Mouse (Mus musculus): ENCODE results near the gene Sgpp2. TPM values are rescaled to one million over a fixed set of nuclear protein-coding genes. Genes with fewer than 3 reads are reported as not detected.

The Sgpp2 gene
- polyA plus RNA-seq, 1 experiment from 2014 or later: 6.2 TPM

DNA sequence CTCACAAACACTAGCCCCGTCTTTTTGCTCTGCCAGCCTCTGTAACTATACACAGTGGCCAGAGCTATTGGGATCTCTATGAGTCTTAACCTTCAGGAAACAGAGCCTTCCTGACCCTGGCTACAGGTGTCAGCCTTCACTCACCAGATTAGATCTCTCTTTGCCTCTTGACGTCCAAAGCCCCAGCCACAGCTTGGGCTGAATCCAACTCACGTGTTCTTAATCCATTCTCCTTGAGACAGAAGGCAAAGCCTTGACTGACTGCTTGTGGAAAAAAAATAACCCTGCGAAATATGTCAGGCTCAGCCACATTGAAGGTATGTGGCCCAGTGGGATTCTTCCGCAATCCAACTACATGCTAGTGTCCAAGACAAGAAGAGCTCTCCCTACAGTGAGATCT lies 57.7 kb downstream of the Sgpp2 start:
- H3K9me3 ChIP-seq (replicated peaks; ENCODE audit: control insufficient read depth, low read length): peaks cover 4% of the 10 kb centered on the region; the same call in 1 of the 2 replicates
- 58% methylated on average over 5 of the region's 5 CpGs for WGBS
- H3K9ac ChIP-seq (replicated peaks; ENCODE audit: low read length): no peak overlapping the region
- no peak overlapping the region for H3K27ac ChIP-seq (replicated peaks; ENCODE audit: low read depth, low read length)
- no peak overlapping the region for H3K4me3 ChIP-seq (ENCODE audit: low read depth, low read length)
- no peaks in the 10 kb centered on the region for H3K27me3 ChIP-seq (ENCODE audit: control insufficient read depth, insufficient read depth, low read length)
- H3K36me3 ChIP-seq (replicated peaks; ENCODE audit: control insufficient read depth, insufficient read depth, low read depth, low read length): no peaks in the 10 kb centered on the region
- ATAC-seq (replicated peaks; ENCODE audit: insufficient number of reproducible peaks, low FRiP score, low TSS enrichment, low read depth) (no peak), DNase-seq (ENCODE audit: low spot score) (no peak)
- H3K4me2 ChIP-seq (ENCODE audit: low read depth, low read length): no peak overlapping the region
- no peaks in the 10 kb centered on the region for H3K4me1 ChIP-seq (ENCODE audit: control insufficient read depth, insufficient read depth, low read length)

DNA sequence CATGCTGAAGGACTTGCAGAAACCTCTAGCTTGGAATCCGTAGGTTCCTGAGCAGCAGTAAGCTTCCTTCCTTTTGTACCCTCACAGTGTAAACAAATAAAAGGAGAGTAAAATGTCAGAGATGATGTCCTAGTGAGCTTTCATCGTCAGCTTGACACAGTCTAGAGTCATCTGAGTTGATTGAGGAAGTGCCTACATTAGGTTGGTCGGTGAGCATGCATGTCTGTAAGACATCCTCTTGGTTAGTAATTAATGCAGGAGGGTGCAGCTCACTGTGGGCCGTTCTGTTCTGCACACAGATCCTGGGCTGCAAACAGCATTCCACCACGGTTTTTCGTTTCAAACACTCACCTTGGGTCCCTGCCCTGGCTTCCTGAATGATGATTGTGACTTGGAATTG lies 60.0 kb downstream of the Sgpp2 start:
- ATAC-seq (replicated peaks; ENCODE audit: insufficient number of reproducible peaks, low FRiP score, low TSS enrichment, low read depth): no peak
- no peak overlapping the region for H3K4me2 ChIP-seq (ENCODE audit: low read depth, low read length)
- no peaks in the 10 kb centered on the region for H3K36me3 ChIP-seq (replicated peaks; ENCODE audit: control insufficient read depth, insufficient read depth, low read depth, low read length)
- H3K4me3 ChIP-seq (ENCODE audit: low read depth, low read length): no peak overlapping the region
- WGBS: 52% methylated on average over 6 of the region's 6 CpGs
- no peak for DNase-seq (ENCODE audit: low spot score)
- H3K4me1 ChIP-seq (ENCODE audit: control insufficient read depth, insufficient read depth, low read length): no peaks in the 10 kb centered on the region
- peaks cover 4% of the 10 kb centered on the region; the same call in 1 of the 2 replicates for H3K9me3 ChIP-seq (replicated peaks; ENCODE audit: control insufficient read depth, low read length)
- no peaks in the 10 kb centered on the region for H3K27me3 ChIP-seq (ENCODE audit: control insufficient read depth, insufficient read depth, low read length)
- no peak overlapping the region for H3K9ac ChIP-seq (replicated peaks; ENCODE audit: low read length)
- H3K27ac ChIP-seq (replicated peaks; ENCODE audit: low read depth, low read length): no peak overlapping the region

DNA sequence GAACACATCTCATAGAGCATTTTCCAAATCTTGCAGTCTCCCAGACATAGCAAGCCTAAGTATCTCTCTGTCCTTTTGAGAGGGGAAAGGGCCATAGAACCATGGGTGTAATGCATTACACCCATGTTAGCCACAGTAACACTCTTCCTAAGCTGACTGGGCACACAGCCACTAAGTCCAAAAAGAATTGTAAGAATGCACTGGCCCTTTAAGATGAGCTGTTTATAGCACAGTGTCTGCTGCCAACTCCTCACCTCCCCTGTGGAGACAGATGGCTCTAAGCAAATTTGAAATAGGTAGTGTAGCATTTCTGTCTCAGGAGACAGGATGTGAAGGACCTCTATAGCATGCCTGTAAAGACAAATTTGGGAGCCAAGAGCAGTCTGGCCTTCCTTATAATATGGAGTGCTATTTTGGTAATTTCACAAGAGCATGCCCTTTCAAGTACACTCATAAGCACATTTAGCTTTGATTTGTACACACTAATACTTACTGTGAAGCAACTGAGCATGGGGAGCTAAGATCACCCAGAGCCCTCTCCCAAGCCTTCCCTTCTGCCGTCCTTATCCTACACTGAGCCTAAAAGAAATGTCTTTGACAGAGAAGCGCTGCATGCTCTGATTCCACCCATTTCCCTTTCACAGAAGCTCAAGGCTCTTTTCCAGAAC lies 61.6 kb downstream of the Sgpp2 start:
- ATAC-seq (replicated peaks; ENCODE audit: insufficient number of reproducible peaks, low FRiP score, low TSS enrichment, low read depth): no peak
- Histone ChIP-seq H3K9ac (replicated peaks; ENCODE audit: low read length) (no peak overlapping the region), H3K27ac (replicated peaks; ENCODE audit: low read depth, low read length) (no peak overlapping the region), H3K36me3 (replicated peaks; ENCODE audit: control insufficient read depth, insufficient read depth, low read depth, low read length) (no peaks in the 10 kb centered on the region), H3K4me2 (ENCODE audit: low read depth, low read length) (no peak overlapping the region), H3K27me3 (ENCODE audit: control insufficient read depth, insufficient read depth, low read length) (no peaks in the 10 kb centered on the region), H3K4me3 (ENCODE audit: low read depth, low read length) (no peak overlapping the region), H3K9me3 (replicated peaks; ENCODE audit: control insufficient read depth, low read length) (peaks cover 4% of the 10 kb centered on the region; the same call in 1 of the 2 replicates), H3K4me1 (ENCODE audit: control insufficient read depth, insufficient read depth, low read length) (no peaks in the 10 kb centered on the region)
- WGBS: 85% methylated on average over 2 of the region's 2 CpGs
- no peak for DNase-seq (ENCODE audit: low spot score)

DNA sequence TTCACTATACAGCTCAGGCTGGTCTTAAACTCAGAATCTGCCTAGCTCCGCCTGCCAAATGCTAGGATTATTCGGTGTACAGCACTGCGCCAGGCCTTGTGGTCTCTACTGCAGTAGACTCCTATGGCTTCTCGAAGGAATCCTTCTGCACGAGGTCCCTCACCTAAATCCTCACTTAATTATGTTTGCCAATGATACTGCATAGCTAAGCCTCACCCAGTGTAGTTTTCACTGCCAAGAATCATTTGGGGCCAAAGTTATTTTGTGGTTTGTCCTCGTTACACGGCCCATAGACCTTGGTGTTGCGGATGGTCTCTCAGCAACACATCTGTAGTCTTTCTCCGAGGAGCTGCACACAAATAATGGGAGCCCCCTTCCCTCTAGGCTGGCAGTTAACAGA lies 62.2 kb downstream of the Sgpp2 start:
- DNase-seq (ENCODE audit: low spot score) (no peak), ATAC-seq (replicated peaks; ENCODE audit: insufficient number of reproducible peaks, low FRiP score, low TSS enrichment, low read depth) (no peak)
- no peak overlapping the region for H3K9ac ChIP-seq (replicated peaks; ENCODE audit: low read length)
- H3K9me3 ChIP-seq (replicated peaks; ENCODE audit: control insufficient read depth, low read length): peaks cover 4% of the 10 kb centered on the region; the same call in 1 of the 2 replicates
- H3K4me2 ChIP-seq (ENCODE audit: low read depth, low read length): no peak overlapping the region
- H3K27ac ChIP-seq (replicated peaks; ENCODE audit: low read depth, low read length): no peak overlapping the region
- WGBS: 93% methylated on average over 9 of the region's 9 CpGs
- H3K36me3 ChIP-seq (replicated peaks; ENCODE audit: control insufficient read depth, insufficient read depth, low read depth, low read length): no peaks in the 10 kb centered on the region
- H3K27me3 ChIP-seq (ENCODE audit: control insufficient read depth, insufficient read depth, low read length): no peaks in the 10 kb centered on the region
- no peaks in the 10 kb centered on the region for H3K4me1 ChIP-seq (ENCODE audit: control insufficient read depth, insufficient read depth, low read length)
- H3K4me3 ChIP-seq (ENCODE audit: low read depth, low read length): no peak overlapping the region

DNA sequence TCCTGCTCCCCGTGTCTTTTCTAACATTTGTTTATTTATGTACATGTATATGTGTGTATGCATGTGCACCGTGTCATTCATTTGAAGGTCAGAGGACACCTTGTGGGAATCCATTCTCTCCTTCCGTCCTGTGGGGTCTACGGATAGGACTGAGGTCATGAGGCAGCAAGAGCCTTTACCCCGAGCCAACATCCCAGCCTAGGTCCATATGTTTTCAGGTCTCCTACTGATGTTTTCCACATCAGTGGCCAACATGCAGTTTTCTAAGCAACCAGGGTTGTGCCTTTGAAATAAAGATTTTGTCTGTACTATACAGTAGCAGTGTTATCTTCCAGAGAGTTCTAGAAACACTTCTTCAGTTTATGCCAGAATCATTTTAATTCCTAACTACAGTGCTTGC lies 63.7 kb downstream of the Sgpp2 start:
- Histone ChIP-seq H3K4me2 (ENCODE audit: low read depth, low read length) (no peak overlapping the region), H3K9ac (replicated peaks; ENCODE audit: low read length) (no peak overlapping the region), H3K9me3 (replicated peaks; ENCODE audit: control insufficient read depth, low read length) (peaks cover 4% of the 10 kb centered on the region; the same call in 1 of the 2 replicates), H3K27me3 (ENCODE audit: control insufficient read depth, insufficient read depth, low read length) (no peaks in the 10 kb centered on the region), H3K27ac (replicated peaks; ENCODE audit: low read depth, low read length) (no peak overlapping the region), H3K36me3 (replicated peaks; ENCODE audit: control insufficient read depth, insufficient read depth, low read depth, low read length) (no peaks in the 10 kb centered on the region), H3K4me1 (ENCODE audit: control insufficient read depth, insufficient read depth, low read length) (no peaks in the 10 kb centered on the region), H3K4me3 (ENCODE audit: low read depth, low read length) (no peak overlapping the region)
- WGBS: 85% methylated on average over 5 of the region's 5 CpGs
- ATAC-seq (replicated peaks; ENCODE audit: insufficient number of reproducible peaks, low FRiP score, low TSS enrichment, low read depth): no peak
- no peak for DNase-seq (ENCODE audit: low spot score)

DNA sequence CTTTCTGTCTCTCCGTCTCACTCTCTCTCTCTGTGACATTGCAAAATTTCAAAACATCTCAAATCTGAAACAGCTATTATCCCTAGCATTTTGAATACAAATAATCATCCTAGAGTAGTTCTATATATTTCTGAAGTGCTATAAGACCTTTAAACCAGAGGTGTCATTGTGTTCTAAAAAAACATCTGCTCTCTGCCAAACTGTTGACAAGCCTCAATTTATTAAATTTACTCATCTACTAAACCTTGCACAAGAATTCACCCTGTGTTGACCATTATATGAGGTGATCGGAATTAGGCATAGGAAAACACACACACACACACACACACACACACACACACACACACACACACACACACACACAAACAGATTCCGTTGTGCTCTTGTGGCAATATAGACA lies 64.9 kb downstream of the Sgpp2 start:
- no peak overlapping the region for H3K4me3 ChIP-seq (ENCODE audit: low read depth, low read length)
- DNase-seq (ENCODE audit: low spot score): no peak
- no peak overlapping the region for H3K4me2 ChIP-seq (ENCODE audit: low read depth, low read length)
- no peaks in the 10 kb centered on the region for H3K4me1 ChIP-seq (ENCODE audit: control insufficient read depth, insufficient read depth, low read length)
- no peak for ATAC-seq (replicated peaks; ENCODE audit: insufficient number of reproducible peaks, low FRiP score, low TSS enrichment, low read depth)
- no peak overlapping the region for H3K9ac ChIP-seq (replicated peaks; ENCODE audit: low read length)
- H3K9me3 ChIP-seq (replicated peaks; ENCODE audit: control insufficient read depth, low read length): peaks cover 4% of the 10 kb centered on the region; the same call in 1 of the 2 replicates
- H3K27me3 ChIP-seq (ENCODE audit: control insufficient read depth, insufficient read depth, low read length): no peaks in the 10 kb centered on the region
- no peak overlapping the region for H3K27ac ChIP-seq (replicated peaks; ENCODE audit: low read depth, low read length)
- WGBS: 88% methylated on average over 3 of the region's 3 CpGs
- no peaks in the 10 kb centered on the region for H3K36me3 ChIP-seq (replicated peaks; ENCODE audit: control insufficient read depth, insufficient read depth, low read depth, low read length)

DNA sequence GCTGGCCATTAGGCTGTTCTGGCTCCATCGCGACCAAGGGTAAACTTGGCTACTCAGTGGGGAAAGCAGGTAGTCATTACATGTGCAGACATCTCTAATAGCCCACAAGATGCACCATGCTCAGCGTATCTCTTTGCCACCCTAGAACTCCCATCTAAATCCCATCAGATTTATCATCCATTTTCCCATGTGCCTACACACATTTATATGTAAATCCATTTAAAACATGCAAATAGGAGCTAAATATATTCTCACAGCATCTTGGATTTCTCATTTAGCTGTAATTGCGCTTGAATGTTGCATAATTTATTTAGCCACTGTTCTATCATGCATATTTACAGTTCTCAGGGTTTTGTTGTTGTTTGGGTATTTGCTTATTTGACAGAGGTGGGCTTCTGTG lies 70.8 kb downstream of the Sgpp2 start:
- H3K4me2 ChIP-seq (ENCODE audit: low read depth, low read length): no peak overlapping the region
- H3K4me1 ChIP-seq (ENCODE audit: control insufficient read depth, insufficient read depth, low read length): no peaks in the 10 kb centered on the region
- WGBS: 83% methylated on average over 4 of the region's 4 CpGs
- ATAC-seq (replicated peaks; ENCODE audit: insufficient number of reproducible peaks, low FRiP score, low TSS enrichment, low read depth) (no peak), DNase-seq (ENCODE audit: low spot score) (no peak)
- H3K4me3 ChIP-seq (ENCODE audit: low read depth, low read length): no peak overlapping the region
- H3K9me3 ChIP-seq (replicated peaks; ENCODE audit: control insufficient read depth, low read length): no peaks in the 10 kb centered on the region
- H3K9ac ChIP-seq (replicated peaks; ENCODE audit: low read length): no peak overlapping the region
- H3K27ac ChIP-seq (replicated peaks; ENCODE audit: low read depth, low read length): no peak overlapping the region
- H3K36me3 ChIP-seq (replicated peaks; ENCODE audit: control insufficient read depth, insufficient read depth, low read depth, low read length): no peaks in the 10 kb centered on the region
- no peaks in the 10 kb centered on the region for H3K27me3 ChIP-seq (ENCODE audit: control insufficient read depth, insufficient read depth, low read length)

DNA sequence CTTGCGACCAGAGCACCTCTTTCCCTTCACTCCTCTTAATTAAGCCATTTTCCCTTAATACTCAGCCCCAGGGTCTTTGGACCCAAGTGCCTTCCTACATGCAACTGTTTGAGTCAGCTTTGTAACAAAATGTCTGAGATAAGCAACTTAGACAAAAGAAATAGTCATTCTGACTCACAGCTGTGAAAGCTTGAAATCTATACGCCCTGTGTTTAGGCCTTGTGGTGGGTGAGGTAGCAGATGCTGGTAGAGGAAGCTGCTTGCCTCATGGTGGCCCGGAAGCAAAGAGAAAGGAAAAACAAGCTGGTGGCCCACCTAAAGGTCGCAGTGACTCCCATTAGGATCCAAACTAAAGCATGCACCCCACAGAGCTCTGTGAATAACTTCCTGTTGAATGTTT lies 77.7 kb downstream of the Sgpp2 start:
- no peak overlapping the region for H3K9ac ChIP-seq (replicated peaks; ENCODE audit: low read length)
- H3K4me2 ChIP-seq (ENCODE audit: low read depth, low read length): no peak overlapping the region
- no peaks in the 10 kb centered on the region for H3K4me1 ChIP-seq (ENCODE audit: control insufficient read depth, insufficient read depth, low read length)
- H3K36me3 ChIP-seq (replicated peaks; ENCODE audit: control insufficient read depth, insufficient read depth, low read depth, low read length): no peaks in the 10 kb centered on the region
- no peak overlapping the region for H3K4me3 ChIP-seq (ENCODE audit: low read depth, low read length)
- no peak overlapping the region for H3K27ac ChIP-seq (replicated peaks; ENCODE audit: low read depth, low read length)
- no peaks in the 10 kb centered on the region for H3K9me3 ChIP-seq (replicated peaks; ENCODE audit: control insufficient read depth, low read length)
- WGBS: 34% methylated on average over 4 of the region's 4 CpGs
- DNase-seq (ENCODE audit: low spot score) (no peak), ATAC-seq (replicated peaks; ENCODE audit: insufficient number of reproducible peaks, low FRiP score, low TSS enrichment, low read depth) (no peak)
- H3K27me3 ChIP-seq (ENCODE audit: control insufficient read depth, insufficient read depth, low read length): no peaks in the 10 kb centered on the region
